Mouse (Mus musculus): ENCODE measurements around the gene Dnajc1. TPM values are rescaled to one million over a fixed set of nuclear protein-coding genes. Genes with fewer than 3 reads are reported as not detected.

The Dnajc1 gene
- polyA plus RNA-seq (2012; rRNA removed) = 58.9 and 77.3 TPM in 2 replicates

DNA sequence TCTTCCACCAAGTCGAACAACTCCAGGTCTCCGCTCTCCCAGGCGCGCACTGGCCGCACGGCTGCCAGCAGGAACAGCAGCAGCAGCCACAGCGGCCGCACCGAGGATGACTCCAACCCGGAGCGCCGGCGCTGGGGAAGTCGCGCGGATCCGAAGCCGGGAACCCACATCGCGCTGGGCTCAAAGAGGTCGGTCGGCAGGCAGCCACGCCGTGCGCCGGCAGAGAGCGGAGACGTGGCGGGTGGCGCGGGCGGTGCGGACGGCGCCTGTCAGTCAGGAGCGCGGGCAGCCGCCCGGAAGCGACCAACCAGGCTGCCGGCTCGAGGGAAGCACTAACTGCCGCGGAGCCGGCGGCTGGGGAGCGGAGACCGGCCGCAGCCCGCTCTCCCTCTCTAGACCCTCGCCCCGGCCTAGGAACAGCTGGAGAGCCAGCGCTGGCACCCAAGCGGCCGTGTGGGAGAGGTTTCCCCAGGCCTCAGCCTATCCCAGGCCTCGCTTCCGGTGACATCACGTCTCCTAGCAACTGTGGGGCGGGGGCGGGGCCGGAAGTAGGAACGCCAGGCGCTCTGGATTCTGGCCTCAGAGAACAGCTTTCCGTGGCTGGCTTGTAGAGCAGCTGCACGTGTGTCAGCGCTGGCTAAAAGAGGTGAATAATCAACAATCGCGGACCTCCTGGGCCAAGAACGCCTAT is at the start of gene Dnajc1:
Gene Dnajc1, minus strand, starts transcription at position 500 of the 691 bp plus-strand sequence.

